Mouse (Mus musculus) erythroblast, embryonic 14.5 days (primary cell): ENCODE data around the gene Wnt10a.

ENCODE experiments used
- GATA1 ChIP-seq: IDR thresholded peaks from 2 replicates; pipeline ENCODE4 v1.6.1; 2012; ENCODE audit warnings: low read length, inconsistent platforms, mixed read lengths
- TAL1 ChIP-seq: IDR thresholded peaks from 3 replicates; pipeline ENCODE4 v1.6.1; 2012; ENCODE audit warnings: low read length, inconsistent platforms, mixed read lengths

DNA sequence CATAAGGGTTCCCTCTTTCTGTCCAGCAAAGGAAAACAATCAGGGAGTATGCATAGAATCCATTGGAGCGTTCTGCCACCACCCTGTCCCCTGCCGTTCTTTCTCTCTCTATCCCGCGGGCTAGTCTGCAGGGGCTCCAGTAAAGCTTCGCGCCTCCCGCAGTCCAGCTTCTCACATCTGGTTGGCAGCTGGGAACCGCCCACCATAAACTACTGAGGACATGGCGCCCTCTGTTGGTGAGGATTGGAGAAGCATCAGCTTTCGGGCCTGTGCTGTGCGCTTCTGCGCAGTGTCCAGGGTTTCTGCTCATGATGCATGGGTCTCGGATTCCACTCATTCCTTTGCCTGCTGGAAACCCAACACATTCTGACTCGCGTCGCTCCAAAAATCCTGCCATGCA, 16.8 kb downstream of the Wnt10a start:
- TF ChIP-seq GATA1 (no peak), TAL1 (no peak)
